Mouse (Mus musculus) ovary, postnatal 14 days (tissue): ENCODE data around the gene H2-DMb1.

ENCODE experiments used
- DNase-seq: peaks from one replicate; pipeline ENCODE4 v3.0.0; 2022; ENCODE audit warnings: low spot score

The H2-DMb1 gene

DNA sequence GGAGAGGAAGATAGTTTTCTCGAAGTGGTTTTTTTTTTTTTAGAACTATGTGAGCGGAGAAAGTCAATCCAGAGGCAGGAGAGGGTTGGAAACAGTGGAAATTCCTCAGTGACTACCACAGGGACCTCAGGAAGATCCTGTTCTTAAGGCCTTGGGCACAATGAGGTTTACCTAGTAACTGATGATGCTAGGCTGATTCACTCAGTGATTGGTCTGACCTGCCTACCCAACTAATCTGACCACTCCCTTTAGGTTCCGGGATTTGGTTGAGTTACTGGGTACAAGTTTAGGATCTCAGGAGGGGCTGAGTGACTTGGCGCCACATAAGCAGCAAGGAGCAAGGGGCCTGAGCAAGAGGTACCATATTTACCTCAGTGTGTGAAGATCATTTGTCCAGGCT lies at the start of gene H2-DMb1:
Gene H2-DMb1, plus strand, starts transcription at position 150 of the 400 bp plus-strand sequence.
- DNase-seq = peak; percentile 53

DNA sequence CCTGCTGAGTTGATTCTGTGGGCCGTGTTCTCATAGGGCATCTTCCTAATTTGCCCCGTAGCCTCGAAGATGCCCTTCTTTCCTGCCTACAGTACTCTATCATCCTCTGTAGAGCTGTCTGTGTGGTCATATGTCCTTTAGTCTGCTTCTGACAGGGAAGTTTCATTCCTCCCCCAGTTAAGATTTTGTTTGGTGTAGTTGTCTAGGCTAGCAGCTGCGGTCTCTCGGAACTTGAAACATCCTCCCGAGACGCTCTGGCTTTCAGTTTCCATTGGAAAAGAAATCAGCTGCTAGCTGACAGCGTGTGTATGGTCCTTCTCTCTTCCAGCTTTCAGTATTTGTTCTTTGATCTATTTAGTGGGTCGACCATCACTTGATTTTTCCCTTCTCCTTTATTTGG lies 48.1 kb upstream of the H2-DMb1 start:
- DNase-seq = no peak

DNA sequence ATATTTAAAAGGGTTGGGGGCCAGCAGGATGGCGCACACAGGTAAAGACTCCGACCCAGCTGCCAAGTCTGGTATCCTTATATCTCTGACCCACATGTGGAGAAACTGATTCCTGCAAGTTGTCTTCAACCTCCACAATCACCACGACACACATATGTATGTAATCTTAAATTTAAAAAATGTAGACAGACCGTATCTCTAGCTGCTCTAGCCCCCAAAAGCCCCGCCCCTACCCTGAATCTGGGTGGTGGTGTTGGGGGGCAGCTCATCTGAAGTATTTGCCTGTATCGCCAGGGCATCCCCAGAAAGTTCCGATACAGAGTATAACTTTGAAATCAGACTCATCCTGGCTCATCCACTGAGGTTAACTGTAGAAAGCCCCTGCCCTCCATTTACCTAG lies 46.3 kb upstream of the H2-DMb1 start:
- no peak for DNase-seq

DNA sequence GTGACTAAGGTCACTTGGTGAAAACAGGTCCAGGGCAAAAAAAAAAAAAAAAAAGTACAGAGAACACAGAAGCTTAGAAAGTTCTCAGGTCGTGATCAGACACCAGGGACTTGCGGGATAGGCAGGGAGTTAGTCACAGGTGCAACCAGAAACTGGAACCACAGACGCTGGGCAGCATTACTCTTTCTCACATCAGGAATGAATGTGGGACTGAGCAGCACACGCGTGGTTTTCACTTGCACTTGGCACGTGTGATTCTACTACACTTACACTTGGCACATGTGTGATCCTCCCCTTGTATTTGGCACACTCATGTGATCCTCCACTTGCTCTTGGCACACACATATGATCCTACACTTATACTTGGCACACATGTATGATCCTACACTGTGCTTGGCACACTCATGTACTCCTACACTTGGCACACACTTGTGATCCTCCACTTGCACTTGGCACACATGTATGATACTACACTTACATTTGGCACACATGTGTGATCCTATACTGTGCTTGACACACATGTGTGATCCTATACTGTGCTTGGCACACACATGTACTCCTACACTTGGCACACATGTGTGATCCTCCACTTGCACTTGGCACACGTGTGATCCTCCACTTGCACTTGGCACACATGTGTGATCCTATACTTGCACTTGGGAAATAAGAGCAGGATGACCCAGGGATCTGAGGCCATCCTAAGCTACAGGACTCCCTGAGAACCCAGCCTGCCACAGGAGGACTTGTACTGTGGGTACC lies 45.6 kb upstream of the H2-DMb1 start:
- no peak for DNase-seq

DNA sequence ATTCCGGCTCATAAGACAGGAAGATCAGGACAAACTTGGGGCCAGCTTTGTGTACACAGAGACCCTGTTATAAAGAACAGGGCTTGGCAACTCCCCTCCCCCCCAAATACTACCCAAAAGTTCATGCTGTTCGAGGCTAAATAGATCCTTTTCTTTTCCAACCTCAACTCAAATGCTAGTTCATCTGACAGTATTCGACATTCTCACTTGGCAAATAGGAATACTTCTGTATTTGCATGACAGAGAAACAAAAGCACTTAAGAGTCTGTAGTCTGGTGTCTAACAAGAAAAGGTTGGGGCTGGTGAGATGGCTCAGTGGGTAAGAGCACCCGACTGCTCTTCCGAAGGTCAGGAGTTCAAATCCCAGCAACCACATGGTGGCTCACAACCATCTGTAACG lies 44.4 kb upstream of the H2-DMb1 start:
- no peak for DNase-seq

DNA sequence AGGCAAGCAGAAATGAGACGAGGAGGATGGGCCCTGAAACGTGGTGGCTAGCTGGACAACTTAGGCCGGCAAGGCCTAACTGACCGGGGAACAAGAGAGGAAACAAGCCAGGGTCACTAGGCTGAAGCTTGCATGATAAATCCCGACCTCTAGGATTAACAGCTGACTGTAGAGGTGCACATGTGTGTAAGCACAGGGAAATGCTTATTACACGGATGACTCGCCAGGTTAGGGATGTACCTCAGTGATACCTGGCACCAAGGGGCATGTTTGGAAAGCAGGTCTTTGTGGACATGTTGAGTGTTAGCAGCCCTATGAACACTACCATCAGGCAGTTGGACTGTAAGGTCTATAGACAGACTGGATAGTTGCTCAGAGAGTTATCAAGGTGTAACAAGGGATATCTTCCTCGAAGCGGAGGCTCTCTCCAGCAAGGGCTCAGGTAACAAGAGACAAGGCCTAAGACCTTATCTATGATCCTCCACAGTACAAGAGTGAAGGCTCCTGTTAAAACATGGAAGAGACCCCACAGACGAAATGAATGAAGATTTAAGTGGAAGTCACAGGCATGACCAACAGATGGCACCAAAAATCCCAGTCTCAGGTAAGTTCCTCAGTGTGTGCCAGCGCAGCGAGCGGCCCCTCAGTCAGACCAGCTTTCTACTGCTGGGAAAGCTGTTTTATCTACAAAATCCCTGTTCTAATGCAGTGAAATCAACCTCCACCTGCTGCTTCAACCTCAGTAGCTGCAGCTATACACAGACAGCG lies 43.6 kb upstream of the H2-DMb1 start:
- no peak for DNase-seq

DNA sequence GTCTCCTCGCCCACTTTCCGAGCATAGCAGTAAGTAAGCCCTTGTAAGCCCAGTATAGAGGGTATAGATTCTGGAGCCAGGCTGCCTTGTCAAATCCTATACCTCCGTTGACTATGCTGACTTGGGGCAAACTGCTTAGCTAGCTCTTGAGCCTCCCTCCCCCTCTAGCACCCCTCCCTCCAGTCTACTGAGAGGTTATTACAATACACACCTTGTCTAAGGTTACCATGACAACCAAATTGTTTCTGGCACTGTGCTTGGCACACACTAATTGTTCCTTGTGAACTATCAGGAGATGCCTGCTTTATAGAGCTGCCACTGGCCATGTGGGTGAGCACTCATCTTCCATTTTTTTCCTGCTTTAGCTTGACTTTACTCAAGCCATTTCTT lies 43.1 kb upstream of the H2-DMb1 start:
- no peak for DNase-seq

DNA sequence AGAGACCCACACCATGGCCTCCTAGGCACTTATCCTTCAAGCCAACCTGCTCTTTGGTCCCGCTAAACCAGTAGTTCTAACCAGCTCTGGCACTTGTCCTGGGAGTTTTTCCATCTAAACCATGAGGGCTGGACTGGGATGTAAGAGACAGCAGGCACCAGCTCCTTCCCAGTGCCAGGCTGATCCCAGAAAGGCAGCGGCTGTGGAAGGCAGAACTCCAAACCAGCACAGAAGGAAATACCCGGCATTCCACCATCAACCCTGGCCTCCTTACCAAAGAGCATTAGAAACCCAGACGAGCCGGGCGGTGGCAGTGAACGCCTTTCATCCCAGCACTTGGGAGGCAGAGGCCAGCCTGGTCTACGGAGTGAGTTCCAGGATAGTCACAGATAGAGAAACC lies 42.6 kb upstream of the H2-DMb1 start:
- no peak for DNase-seq

DNA sequence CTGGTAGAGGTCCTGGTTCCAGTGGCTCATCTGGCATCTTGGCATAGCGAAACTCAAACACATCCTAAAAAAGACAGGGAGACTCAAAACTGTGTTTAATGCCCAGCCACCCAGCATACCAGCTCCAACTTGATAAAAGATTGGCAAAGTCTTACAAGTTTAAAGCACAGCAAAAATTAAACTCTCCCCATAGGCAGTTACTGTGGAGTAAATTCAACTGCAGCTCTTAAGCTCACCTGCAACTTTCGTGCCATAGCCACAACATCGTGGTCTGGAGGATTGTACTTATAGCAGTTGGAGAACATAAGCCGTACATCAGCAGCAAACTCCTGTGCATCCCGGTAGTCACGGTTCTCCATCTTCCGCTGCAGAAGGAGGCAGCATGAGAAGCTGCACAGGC lies 38.8 kb upstream of the H2-DMb1 start:
- no peak for DNase-seq

DNA sequence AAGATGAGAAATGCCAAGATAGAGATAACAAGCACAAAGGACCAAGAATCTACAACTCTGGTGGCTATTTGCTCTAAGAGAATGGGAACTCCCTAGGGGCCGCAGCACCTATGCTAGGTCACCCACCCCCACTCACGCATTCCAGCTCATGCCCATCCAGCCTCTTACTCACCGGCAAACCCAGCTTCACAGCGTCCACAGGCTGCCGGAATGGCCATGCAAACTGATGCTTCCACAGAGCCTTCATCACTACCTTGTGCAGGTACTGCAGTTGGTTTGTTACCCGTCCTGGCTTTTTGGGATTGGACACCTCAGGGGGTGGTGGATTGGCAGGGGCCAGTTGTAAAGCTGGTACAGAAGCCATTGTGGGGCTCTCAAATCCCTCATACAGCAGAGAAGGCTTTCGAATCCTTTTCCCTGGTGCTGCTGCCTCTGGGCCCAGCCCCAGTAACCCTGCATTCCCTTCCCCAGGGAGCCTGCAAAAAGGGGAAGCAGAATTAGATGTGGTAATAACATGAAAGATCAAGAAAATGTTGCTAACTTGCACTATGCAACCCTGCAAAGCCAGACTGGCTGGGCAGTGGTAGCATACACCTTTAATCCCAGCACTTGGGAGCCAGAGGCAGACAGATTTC lies 36.0 kb upstream of the H2-DMb1 start:
- no peak for DNase-seq

DNA sequence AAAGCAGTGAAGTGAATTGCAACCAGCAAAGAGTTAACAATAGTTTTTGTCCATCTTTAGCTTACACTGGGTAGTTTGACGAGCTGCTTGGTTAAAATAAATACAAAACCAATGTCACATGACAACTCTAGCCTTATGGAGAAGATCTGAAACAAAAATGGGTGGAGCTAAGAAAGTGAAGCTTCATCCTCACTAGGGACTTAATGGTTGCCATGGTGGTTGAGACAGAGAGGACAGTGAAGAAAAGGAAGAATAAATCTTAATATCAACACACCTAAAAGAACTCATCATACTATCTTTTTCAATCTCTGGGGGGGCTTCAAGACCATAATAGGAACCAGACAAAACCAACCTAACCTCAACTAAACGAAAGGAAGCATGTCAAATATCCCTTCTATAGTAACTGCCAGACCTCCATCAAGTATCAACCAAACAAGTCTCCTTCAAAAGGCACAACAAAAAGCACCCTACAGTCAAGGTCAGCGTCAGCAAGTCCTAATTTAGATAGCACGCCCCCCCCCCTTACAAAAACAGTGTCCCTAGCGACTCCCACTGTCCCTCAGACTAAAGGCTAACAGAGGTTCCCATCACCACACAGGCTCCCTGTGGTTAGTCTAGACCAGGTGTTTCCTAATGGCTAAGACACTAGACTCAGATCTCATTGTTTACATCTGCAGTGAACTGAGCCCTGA lies 35.3 kb upstream of the H2-DMb1 start:
- DNase-seq = no peak

DNA sequence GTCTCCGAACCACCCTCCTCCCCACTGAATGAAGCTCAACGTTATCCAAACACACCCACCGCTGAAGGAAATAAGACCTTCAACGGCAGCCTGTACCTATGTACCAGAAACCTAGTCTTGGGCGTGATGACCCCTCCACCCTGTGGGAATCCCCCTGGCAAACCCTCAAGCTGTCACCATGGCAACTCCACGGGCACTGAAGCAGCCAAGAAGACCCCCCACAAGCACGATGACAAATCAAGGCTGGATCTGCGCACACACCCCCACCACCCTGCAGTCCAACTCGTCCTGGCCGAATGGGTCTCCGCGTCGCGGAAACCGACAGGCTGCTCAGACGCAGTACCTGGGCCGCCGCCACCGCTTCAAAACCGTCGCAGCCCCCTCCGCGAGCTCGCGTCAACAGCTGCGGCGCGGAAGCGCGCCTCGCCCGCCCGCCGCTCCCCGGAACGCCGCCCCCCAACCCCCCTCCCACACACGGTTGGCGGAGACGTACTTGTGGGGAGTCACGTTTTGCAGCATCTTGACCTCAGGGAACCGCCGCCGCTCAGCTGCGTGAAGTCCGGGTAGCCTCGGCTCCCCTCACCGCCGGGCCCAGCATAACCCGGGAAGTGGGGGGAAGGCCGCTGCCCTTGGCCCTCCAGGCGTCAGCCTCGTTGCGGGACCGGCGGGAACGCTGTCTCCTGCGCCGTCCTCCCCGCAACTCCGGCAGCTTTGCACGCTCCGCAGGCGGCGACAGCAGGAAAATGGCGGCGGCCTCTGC lies 34.6 kb upstream of the H2-DMb1 start:
- no peak for DNase-seq

DNA sequence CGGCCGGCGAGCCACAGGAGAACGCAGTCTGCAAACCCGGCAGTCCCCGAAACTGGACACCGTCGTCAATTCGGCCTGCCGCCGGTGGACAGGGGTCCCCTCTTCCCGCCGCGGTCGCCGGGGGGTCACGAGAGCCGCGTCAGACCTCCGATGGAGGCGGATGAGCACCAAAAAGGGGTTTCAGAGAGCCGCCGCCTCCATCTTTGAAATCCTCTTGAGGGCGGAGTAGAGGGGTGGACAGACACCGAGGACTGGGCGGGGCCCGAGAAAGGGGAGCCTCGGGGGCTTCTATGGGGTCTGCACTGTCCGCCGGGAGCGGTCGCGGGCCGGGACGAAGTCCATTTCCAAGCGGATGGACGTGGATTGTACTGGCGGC lies 34.0 kb upstream of the H2-DMb1 start:
- no peak for DNase-seq

DNA sequence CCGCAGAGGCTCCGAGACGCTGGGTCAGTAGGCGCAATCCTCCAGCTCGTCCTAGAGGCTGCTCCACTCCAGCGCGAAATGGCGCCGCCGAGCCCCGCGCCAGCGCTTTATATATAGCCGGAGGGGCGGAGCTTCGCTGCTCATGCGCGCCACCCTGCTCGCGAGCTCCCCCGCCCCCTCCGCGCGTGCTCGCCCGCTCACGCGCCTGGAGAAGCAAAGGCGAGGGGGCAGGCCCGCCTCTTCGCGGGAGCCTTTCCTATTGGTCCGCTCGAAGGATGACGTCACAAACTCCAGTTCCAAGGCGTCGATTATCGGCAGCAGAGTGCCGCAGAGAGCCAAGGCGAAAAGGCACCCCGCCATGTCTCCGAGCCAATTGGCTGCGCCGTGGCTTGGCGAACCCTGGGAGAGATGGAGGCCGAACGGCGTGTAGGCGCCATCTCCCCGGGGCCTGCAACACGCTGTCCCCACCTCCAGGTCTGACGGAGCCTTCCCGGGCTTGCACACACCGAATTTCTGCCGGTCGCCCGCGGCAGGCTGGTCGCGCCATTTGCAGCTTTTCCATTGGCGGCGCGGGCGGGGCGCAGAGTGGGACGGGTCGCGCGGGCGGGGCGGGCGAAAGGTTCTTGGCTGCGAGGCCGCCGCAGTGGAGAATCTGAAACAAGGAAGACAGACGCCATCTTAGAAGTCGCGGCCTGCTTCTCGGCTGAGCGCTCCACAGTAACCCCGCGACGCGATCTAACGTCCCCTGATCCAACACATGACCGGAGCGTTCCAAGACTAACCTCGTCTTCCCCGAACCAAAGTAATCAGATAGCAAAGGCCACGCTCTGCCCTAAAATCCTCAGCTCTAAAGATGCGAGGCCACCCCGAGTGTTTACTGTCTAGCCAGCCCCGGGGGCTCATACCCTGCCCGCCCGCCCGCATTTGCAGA lies 33.4 kb upstream of the H2-DMb1 start, which contains the start of gene H2-DMa:
Gene H2-DMa, plus strand, starts transcription at position 293 of the 931 bp plus-strand sequence.
- peak; percentile 99 for DNase-seq

DNA sequence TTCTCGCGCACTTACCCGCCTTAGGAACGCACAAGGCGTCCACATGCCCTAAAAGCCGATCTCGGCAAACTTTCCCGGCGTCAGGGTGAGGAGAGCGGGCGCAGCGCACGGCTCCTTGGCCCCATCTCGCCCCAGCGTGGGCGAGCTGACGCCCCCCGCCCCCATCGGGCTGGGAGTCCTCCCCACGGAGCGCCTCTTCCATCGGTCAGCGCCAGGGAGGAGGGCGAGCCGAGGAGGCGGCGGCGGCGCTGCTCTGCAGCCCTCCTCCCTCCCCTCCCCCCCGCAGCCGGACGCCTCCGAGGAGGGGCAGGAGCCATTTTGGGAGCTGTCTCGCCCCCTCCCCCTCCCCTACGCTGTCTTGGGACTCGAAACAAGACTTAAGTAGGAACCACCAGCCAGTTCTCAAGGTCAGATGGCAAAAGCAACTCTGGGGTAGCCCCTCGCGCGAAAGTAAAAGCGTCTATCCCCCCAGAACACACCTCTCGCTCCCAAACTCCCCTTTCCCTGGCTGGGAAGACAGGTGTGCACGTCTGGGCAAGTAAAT lies 32.6 kb upstream of the H2-DMb1 start:
- peak; percentile 75 for DNase-seq

DNA sequence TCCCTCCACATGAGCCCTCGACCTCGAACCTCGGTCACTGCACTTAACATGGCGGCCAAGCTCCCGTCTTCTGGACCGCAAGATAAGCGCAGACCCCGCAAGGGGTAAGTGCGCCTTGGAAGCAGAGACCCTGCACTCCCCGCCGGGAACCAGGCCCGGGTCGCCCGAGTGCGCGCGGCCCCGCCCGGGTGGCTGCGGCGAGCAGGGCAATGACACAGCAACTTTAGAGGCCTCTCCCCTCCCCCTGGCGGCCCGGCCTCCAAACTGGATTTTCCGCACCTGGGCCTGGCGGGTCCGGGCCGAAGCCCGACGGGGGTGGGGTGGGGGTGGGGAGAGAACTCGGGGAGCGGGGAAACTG lies 32.1 kb upstream of the H2-DMb1 start:
- DNase-seq = peak; percentile 76

DNA sequence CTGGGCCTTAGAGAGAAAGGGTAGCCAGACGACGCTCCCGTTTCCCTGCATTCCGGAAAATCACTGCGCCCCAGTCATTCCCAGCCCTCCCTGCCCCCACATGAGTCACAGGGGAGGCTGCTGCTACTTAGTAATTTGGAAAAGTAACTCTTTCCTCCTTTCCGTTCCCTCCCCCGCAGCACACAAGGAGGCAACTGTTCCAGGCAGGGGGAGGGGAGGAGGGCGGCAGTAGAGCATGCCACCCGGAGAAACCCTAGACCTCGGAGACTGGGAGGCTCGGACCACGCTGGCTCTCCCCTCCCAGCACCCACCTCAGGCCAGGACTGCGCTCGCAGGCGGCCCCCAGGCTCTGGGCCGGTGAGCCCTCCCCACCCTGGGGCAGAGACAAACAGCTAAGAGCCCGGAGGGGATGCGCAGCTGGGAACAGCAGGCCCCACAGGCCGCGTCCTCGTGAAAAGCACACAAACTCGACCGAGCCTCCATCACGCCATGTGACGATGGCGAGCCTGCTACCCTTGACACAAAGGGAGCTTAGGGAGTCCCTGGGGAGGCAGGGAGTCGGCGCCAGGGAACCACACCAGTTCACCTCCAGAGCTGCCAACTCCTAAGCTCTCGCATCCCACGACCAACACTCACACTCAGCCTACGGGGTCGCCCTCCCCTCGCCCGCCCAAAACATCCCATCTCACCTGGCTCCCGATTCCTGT lies 31.5 kb upstream of the H2-DMb1 start:
- DNase-seq = peak; percentile 78

DNA sequence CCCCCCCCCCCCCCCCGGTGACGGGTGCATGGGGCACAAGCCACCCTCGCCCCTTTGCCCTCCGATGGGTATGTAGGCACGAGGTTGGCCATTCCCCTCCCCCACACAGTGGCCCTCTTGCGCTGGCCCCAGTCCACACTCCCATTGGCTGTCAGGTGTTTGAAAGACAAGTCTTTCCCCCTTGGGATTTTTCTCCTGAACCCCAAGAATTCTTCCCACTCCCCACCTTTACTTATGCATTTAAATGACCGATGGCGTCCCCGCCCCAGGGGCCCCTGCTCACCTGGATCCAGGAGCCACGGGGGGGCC lies 31.0 kb upstream of the H2-DMb1 start:
- peak; percentile 59 for DNase-seq

DNA sequence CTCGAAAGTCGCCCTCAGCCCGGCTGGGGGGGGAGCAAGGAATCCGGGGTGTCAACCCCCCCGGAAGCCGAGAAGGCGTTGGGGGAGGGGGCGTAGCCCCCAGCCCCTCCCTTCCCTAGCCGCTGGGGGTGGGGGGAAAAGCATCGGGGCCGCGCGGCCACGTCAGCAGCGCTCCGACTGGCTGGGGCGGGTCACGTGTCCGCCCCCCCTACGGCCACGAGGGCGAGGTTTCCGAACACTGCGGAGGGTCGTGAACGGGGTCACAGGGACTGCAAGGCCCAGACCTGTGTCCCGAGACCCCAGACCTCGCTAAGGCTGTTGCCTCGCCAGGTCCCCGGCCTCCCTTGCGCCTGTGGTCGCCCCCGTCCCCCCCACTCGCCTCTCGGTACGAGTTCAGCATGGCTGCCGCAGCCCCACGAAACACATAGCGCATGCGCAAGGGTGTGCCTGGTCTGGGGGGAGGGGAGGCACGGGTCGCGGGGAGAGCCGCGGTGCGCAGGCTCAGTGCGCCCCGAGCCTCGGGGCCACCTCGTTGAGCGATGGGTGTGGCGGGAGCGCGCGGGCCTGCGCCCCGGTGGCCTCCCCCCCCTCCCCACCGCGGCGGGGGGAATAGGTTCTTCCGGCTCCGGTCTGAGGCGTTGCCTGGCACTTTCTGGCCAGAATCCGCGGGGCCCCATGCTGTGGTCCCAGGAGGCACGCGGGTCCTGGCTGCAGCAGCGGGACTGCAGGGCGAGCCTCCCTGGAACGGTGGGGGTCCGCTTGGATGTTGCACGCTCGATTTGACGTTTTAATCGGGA lies 30.5 kb upstream of the H2-DMb1 start, which contains the start of gene Brd2:
Gene Brd2, minus strand, starts transcription at position 447 of the 797 bp plus-strand sequence.
- DNase-seq = peak; percentile 95
